Mouse (Mus musculus): ENCODE measurements at regions not wholly inside any gene's neighbourhood (a gene's known extent, or its start where the extent isn't known, plus 50 kb on each side); places are given as distances from the start of the nearest gene placed in this dataset.

GRCm38 (mm10) chr13:102122341-102122740, 354.3 kb upstream of the Pik3r1 start:
- peak; percentile 41 for DNase-seq (ENCODE audit: extremely low read depth, insufficient read length, low spot score)

GRCm38 (mm10) chr13:102127933-102128430, 360.0 kb upstream of the Pik3r1 start:
- DNase-seq (ENCODE audit: extremely low read depth, insufficient read length, low spot score): no peak

GRCm38 (mm10) chr13:102131459-102131858, 363.4 kb upstream of the Pik3r1 start:
- no peak for DNase-seq (ENCODE audit: extremely low read depth, insufficient read length, low spot score)

- DNase-seq (ENCODE audit: extremely low read depth, insufficient read length, low spot score): no peak
Observed at GRCm38 (mm10) chr13:102132154-102132553, 364.1 kb upstream of the Pik3r1 start.

- DNase-seq (ENCODE audit: extremely low read depth, insufficient read length, low spot score): no peak
Observed at GRCm38 (mm10) chr13:102132696-102133095, 364.7 kb upstream of the Pik3r1 start.

- no peak for DNase-seq (ENCODE audit: extremely low read depth, insufficient read length, low spot score)
Observed at GRCm38 (mm10) chr13:102135210-102135609, 367.2 kb upstream of the Pik3r1 start.

- no peak for DNase-seq (ENCODE audit: extremely low read depth, insufficient read length, low spot score)
Observed at GRCm38 (mm10) chr13:102142986-102143385, 375.0 kb upstream of the Pik3r1 start.

- DNase-seq (ENCODE audit: extremely low read depth, insufficient read length, low spot score): no peak
Observed at GRCm38 (mm10) chr13:102143848-102144247, 375.8 kb upstream of the Pik3r1 start.

GRCm38 (mm10) chr13:102148039-102148438, 380.0 kb upstream of the Pik3r1 start:
- no peak for DNase-seq (ENCODE audit: extremely low read depth, insufficient read length, low spot score)

- no peak for DNase-seq (ENCODE audit: extremely low read depth, insufficient read length, low spot score)
Observed at GRCm38 (mm10) chr13:102153785-102154608, 386.0 kb upstream of the Pik3r1 start.

- no peak for DNase-seq (ENCODE audit: extremely low read depth, insufficient read length, low spot score)
Observed at GRCm38 (mm10) chr13:102154609-102154899, 386.5 kb upstream of the Pik3r1 start.

GRCm38 (mm10) chr13:102157369-102158130, 389.5 kb upstream of the Pik3r1 start:
- no peak for DNase-seq (ENCODE audit: extremely low read depth, insufficient read length, low spot score)

- no peak for DNase-seq (ENCODE audit: extremely low read depth, insufficient read length, low spot score)
Observed at GRCm38 (mm10) chr13:102173382-102174234, 405.6 kb upstream of the Pik3r1 start.

- DNase-seq (ENCODE audit: extremely low read depth, insufficient read length, low spot score): no peak
Observed at GRCm38 (mm10) chr13:102174431-102174830, 406.4 kb upstream of the Pik3r1 start.

- DNase-seq (ENCODE audit: extremely low read depth, insufficient read length, low spot score): no peak
Observed at GRCm38 (mm10) chr13:102174896-102175295, 406.9 kb upstream of the Pik3r1 start.

GRCm38 (mm10) chr13:102175406-102175805, 407.4 kb upstream of the Pik3r1 start:
- no peak for DNase-seq (ENCODE audit: extremely low read depth, insufficient read length, low spot score)

- DNase-seq (ENCODE audit: extremely low read depth, insufficient read length, low spot score): no peak
Observed at GRCm38 (mm10) chr13:102176456-102176855, 408.4 kb upstream of the Pik3r1 start.

GRCm38 (mm10) chr13:102194716-102195115, 426.7 kb upstream of the Pik3r1 start:
- no peak for DNase-seq (ENCODE audit: extremely low read depth, insufficient read length, low spot score)

- no peak for DNase-seq (ENCODE audit: extremely low read depth, insufficient read length, low spot score)
Observed at GRCm38 (mm10) chr13:102202301-102202700, 434.3 kb upstream of the Pik3r1 start.

- DNase-seq (ENCODE audit: extremely low read depth, insufficient read length, low spot score): no peak
Observed at GRCm38 (mm10) chr13:102218486-102218885, 450.5 kb upstream of the Pik3r1 start.

GRCm38 (mm10) chr13:102231048-102231447, 462.3 kb upstream of the Cd180 start:
- no peak for DNase-seq (ENCODE audit: extremely low read depth, insufficient read length, low spot score)

Measured in 3134 (cell line).